Mouse (Mus musculus): ENCODE results near the gene Katnal1. TPM values are rescaled to one million over a fixed set of nuclear protein-coding genes. Genes with fewer than 3 reads are reported as not detected.

The Katnal1 gene
- polyA plus RNA-seq, 1 experiment from 2014 or later: 12.9 TPM

DNA sequence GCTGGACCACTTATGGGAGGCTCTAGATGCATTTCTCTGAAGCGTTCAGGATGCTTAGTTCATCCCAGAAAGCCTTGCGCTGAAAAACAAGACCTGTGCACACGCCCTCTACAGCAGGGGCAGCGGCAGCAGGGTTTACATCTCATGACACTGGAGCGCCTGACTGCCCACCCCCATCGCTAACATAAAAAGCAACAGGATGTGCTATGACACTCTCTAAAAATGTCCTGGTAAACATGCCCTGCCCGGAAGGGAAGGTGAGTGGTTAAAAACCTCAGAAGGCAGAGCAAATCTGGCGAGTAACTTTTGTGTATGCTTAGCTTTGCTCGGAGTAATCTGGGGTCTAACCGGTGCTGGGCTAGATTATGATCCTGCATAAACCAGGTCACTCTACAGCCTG lies 62.5 kb downstream of the Katnal1 start:
- Histone ChIP-seq H3K36me3 (no peaks in the 10 kb centered on the region), H3K27me3 (no peaks in the 10 kb centered on the region), H3K27ac (no peak overlapping the region), H3K9ac (no peak overlapping the region), H3K9me3 (no peaks in the 10 kb centered on the region), H3K4me1 (peaks cover 4% of the 10 kb centered on the region; the same call in 1 of the 2 replicates), H3K4me2 (no peak overlapping the region), H3K4me3 (no peak overlapping the region)
- 58% methylated on average over 10 of the region's 10 CpGs for WGBS
- ATAC-seq (ENCODE audit: insufficient number of reproducible peaks, low FRiP score, low TSS enrichment, low read depth): no peak

GRCm38 (mm10) chr5:148863409-148863808 lies 65.7 kb downstream of the Katnal1 start:
- WGBS: 48% methylated on average over 6 of the region's 6 CpGs
- no peak overlapping the region for H3K27ac ChIP-seq
- peaks cover 4% of the 10 kb centered on the region; the same call in 1 of the 2 replicates for H3K4me1 ChIP-seq

GRCm38 (mm10) chr5:148862853-148863252 lies 66.3 kb downstream of the Katnal1 start:
- Histone ChIP-seq H3K36me3 (no peaks in the 10 kb centered on the region), H3K4me3 (no peak overlapping the region), H3K27me3 (no peaks in the 10 kb centered on the region), H3K4me2 (no peak overlapping the region), H3K27ac (no peak overlapping the region), H3K9me3 (no peaks in the 10 kb centered on the region), H3K9ac (no peak overlapping the region), H3K4me1 (peaks cover 4% of the 10 kb centered on the region; the same call in 1 of the 2 replicates)
- WGBS: 65% methylated on average over 10 of the region's 10 CpGs
- no peak for ATAC-seq (ENCODE audit: insufficient number of reproducible peaks, low FRiP score, low TSS enrichment, low read depth)

More at GRCm38 (mm10) chr5:148863409-148863808, 65.7 kb downstream of the Katnal1 start:
- Histone ChIP-seq H3K36me3 (no peaks in the 10 kb centered on the region), H3K4me2 (no peak overlapping the region), H3K9me3 (no peaks in the 10 kb centered on the region), H3K27me3 (no peaks in the 10 kb centered on the region), H3K9ac (no peak overlapping the region), H3K4me3 (no peak overlapping the region)
- ATAC-seq (ENCODE audit: insufficient number of reproducible peaks, low FRiP score, low TSS enrichment, low read depth): no peak

- no peak for ATAC-seq (ENCODE audit: insufficient number of reproducible peaks, low FRiP score, low TSS enrichment, low read depth)
- 57% methylated on average over 8 of the region's 8 CpGs for WGBS
- H3K36me3 ChIP-seq: no peaks in the 10 kb centered on the region
- no peak overlapping the region for H3K27ac ChIP-seq
- no peak overlapping the region for H3K9ac ChIP-seq
- H3K4me1 ChIP-seq: peaks cover 4% of the 10 kb centered on the region; the same call in 1 of the 2 replicates
- no peaks in the 10 kb centered on the region for H3K27me3 ChIP-seq
- H3K4me3 ChIP-seq: no peak overlapping the region
- no peak overlapping the region for H3K4me2 ChIP-seq
- H3K9me3 ChIP-seq: no peaks in the 10 kb centered on the region
Observed at GRCm38 (mm10) chr5:148862136-148862535, 67.0 kb downstream of the Katnal1 start.

- Histone ChIP-seq H3K36me3 (no peaks in the 10 kb centered on the region), H3K9ac (no peak overlapping the region), H3K4me3 (no peak overlapping the region), H3K27me3 (no peaks in the 10 kb centered on the region), H3K4me1 (no peaks in the 10 kb centered on the region), H3K9me3 (no peaks in the 10 kb centered on the region), H3K4me2 (no peak overlapping the region), H3K27ac (no peak overlapping the region)
- 78% methylated on average over 3 of the region's 3 CpGs for WGBS
- ATAC-seq (ENCODE audit: insufficient number of reproducible peaks, low FRiP score, low TSS enrichment, low read depth): no peak
Observed at GRCm38 (mm10) chr5:148857522-148857921, 71.6 kb downstream of the Katnal1 start.

DNA sequence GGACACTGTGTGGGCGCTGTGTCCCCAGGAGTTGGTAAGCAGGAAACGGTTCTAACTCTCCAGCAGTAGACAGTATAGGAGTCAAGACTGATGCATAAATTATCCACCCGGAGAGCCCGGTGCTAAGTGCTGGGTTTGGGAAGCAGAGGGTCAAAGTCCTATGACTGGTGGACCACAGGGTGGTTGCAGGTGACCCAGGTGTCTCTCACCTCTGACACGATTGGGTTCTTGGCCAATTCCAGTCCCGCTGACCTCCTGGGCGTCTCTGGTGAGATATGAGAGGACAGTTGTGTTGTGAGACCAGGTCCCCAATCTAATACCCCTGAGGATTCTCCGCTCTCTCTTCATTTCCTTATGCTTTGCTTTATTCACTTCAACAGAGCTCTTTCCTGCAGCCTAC lies 74.1 kb downstream of the Katnal1 start:
- 84% methylated on average over 8 of the region's 8 CpGs for WGBS
- H3K4me3 ChIP-seq: no peak overlapping the region

DNA sequence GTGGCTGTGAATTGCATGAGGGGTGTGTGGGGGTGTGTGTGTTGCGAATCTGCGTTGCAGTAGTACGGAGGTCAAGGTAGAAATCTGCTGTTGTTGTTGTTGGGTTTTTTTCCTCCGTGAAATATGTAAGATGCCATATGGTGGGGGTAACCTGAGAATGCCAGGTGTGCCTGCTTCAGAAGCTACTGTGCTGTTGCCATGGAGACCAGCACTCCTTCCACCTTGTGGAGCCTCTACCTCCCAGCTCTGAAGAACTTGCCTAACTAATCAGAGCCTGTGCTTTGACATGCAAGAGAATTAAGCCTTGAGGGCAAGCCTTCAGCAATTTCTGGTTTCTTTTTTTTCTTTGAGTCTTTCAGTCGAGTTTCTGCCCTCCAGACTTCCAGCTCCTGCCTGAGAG lies 75.0 kb downstream of the Katnal1 start:
- H3K27ac ChIP-seq: no peak overlapping the region
- ATAC-seq (ENCODE audit: insufficient number of reproducible peaks, low FRiP score, low TSS enrichment, low read depth): no peak
- H3K4me2 ChIP-seq: no peak overlapping the region

More for the DNA sequence above, 74.1 kb downstream of the Katnal1 start:
- no peak overlapping the region for H3K9ac ChIP-seq
- H3K27ac ChIP-seq: no peak overlapping the region
- no peak overlapping the region for H3K4me2 ChIP-seq
- H3K9me3 ChIP-seq: no peaks in the 10 kb centered on the region
- no peaks in the 10 kb centered on the region for H3K4me1 ChIP-seq
- no peaks in the 10 kb centered on the region for H3K36me3 ChIP-seq
- no peak for ATAC-seq (ENCODE audit: insufficient number of reproducible peaks, low FRiP score, low TSS enrichment, low read depth)
- no peaks in the 10 kb centered on the region for H3K27me3 ChIP-seq

DNA sequence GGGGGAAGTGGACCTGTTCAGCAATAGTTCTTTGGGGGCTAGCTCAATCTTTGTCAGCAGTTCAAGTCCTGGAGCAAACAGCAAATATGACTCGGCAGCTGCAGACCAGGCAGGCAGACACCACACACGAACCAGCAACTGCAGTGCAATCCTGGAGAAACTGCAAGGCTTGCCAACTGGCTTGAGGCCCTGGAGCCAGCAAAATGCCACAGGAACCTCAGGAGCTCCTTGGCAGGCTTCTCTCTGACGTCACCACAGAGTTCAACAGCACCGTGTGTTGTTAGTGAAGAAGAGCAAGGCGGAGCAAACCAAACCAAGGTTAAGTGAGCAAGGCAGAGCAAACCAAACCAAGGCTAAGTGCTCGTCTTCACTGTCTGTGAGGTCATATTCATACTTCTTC lies 79.6 kb downstream of the Katnal1 start:
- H3K4me2 ChIP-seq: no peak overlapping the region
- no peak for ATAC-seq (ENCODE audit: insufficient number of reproducible peaks, low FRiP score, low TSS enrichment, low read depth)
- no peak overlapping the region for H3K27ac ChIP-seq
- H3K4me1 ChIP-seq: no peaks in the 10 kb centered on the region
- H3K4me3 ChIP-seq: no peak overlapping the region
- no peaks in the 10 kb centered on the region for H3K36me3 ChIP-seq
- no peak overlapping the region for H3K9ac ChIP-seq
- H3K27me3 ChIP-seq: no peaks in the 10 kb centered on the region
- WGBS: 74% methylated on average over 6 of the region's 6 CpGs
- 0 out of 2 replicates have a peak, but pooled peaks cover 4% of the 10 kb centered on the region for H3K9me3 ChIP-seq

More for the DNA sequence above, 75.0 kb downstream of the Katnal1 start:
- WGBS: 11% methylated on average over 5 of the region's 5 CpGs
- no peak overlapping the region for H3K9ac ChIP-seq
- H3K36me3 ChIP-seq: no peaks in the 10 kb centered on the region
- 0 out of 2 replicates have a peak, but pooled peaks cover 4% of the 10 kb centered on the region for H3K9me3 ChIP-seq
- no peak overlapping the region for H3K4me3 ChIP-seq
- no peaks in the 10 kb centered on the region for H3K4me1 ChIP-seq
- H3K27me3 ChIP-seq: no peaks in the 10 kb centered on the region

GRCm38 (mm10) chr5:148847032-148847431 lies 82.1 kb downstream of the Katnal1 start:
- no peak overlapping the region for H3K4me3 ChIP-seq
- no peak overlapping the region for H3K27ac ChIP-seq
- H3K9me3 ChIP-seq: 0 out of 2 replicates have a peak, but pooled peaks cover 4% of the 10 kb centered on the region
- H3K27me3 ChIP-seq: no peaks in the 10 kb centered on the region
- no peak overlapping the region for H3K9ac ChIP-seq
- H3K4me1 ChIP-seq: no peaks in the 10 kb centered on the region
- ATAC-seq (ENCODE audit: insufficient number of reproducible peaks, low FRiP score, low TSS enrichment, low read depth): no peak
- no peak overlapping the region for H3K4me2 ChIP-seq
- H3K36me3 ChIP-seq: no peaks in the 10 kb centered on the region
- 94% methylated on average over 5 of the region's 5 CpGs for WGBS

- no peak overlapping the region for H3K4me3 ChIP-seq
- H3K4me1 ChIP-seq: peaks cover 1% of the 10 kb centered on the region
- no peak overlapping the region for H3K4me2 ChIP-seq
- H3K9me3 ChIP-seq: no peaks in the 10 kb centered on the region
- no peak overlapping the region for H3K9ac ChIP-seq
- WGBS: 40% methylated on average over 8 of the region's 8 CpGs
- ATAC-seq (ENCODE audit: insufficient number of reproducible peaks, low FRiP score, low TSS enrichment, low read depth): no peak
- peaks cover 12% of the 10 kb centered on the region for H3K27me3 ChIP-seq
- H3K27ac ChIP-seq: no peak overlapping the region
- H3K36me3 ChIP-seq: no peaks in the 10 kb centered on the region
Observed at GRCm38 (mm10) chr5:148837069-148837468, 92.1 kb downstream of the Katnal1 start.

- Histone ChIP-seq H3K27me3 (peaks cover 16% of the 10 kb centered on the region), H3K36me3 (no peaks in the 10 kb centered on the region), H3K4me3 (peak overlapping the region; percentile 18), H3K27ac (no peak overlapping the region), H3K4me2 (peak overlapping the region; percentile 33), H3K9me3 (no peaks in the 10 kb centered on the region), H3K9ac (no peak overlapping the region), H3K4me1 (peaks cover 10% of the 10 kb centered on the region)
- ATAC-seq (ENCODE audit: insufficient number of reproducible peaks, low FRiP score, low TSS enrichment, low read depth): no peak
- 8% methylated on average over 23 of the region's 23 CpGs for WGBS
Observed at GRCm38 (mm10) chr5:148831596-148832257, 97.4 kb downstream of the Katnal1 start.

- no peak for ATAC-seq (ENCODE audit: insufficient number of reproducible peaks, low FRiP score, low TSS enrichment, low read depth)
- 13% methylated on average over 9 of the region's 9 CpGs for WGBS
Observed at GRCm38 (mm10) chr5:148831141-148831547, 98.0 kb downstream of the Katnal1 start.

More at GRCm38 (mm10) chr5:148831141-148831547, 98.0 kb downstream of the Katnal1 start:
- Histone ChIP-seq H3K4me2 (peak overlapping the region; percentile 33), H3K9me3 (no peaks in the 10 kb centered on the region), H3K36me3 (no peaks in the 10 kb centered on the region), H3K4me3 (peak overlapping the region; percentile 18), H3K4me1 (peaks cover 10% of the 10 kb centered on the region), H3K9ac (no peak overlapping the region), H3K27me3 (peaks cover 16% of the 10 kb centered on the region), H3K27ac (no peak overlapping the region)

Measured in limb, embryonic 15.5 days (tissue).